8 mouse cellular contexts compared by ENCODE assay signal in the genomic region with DNA sequence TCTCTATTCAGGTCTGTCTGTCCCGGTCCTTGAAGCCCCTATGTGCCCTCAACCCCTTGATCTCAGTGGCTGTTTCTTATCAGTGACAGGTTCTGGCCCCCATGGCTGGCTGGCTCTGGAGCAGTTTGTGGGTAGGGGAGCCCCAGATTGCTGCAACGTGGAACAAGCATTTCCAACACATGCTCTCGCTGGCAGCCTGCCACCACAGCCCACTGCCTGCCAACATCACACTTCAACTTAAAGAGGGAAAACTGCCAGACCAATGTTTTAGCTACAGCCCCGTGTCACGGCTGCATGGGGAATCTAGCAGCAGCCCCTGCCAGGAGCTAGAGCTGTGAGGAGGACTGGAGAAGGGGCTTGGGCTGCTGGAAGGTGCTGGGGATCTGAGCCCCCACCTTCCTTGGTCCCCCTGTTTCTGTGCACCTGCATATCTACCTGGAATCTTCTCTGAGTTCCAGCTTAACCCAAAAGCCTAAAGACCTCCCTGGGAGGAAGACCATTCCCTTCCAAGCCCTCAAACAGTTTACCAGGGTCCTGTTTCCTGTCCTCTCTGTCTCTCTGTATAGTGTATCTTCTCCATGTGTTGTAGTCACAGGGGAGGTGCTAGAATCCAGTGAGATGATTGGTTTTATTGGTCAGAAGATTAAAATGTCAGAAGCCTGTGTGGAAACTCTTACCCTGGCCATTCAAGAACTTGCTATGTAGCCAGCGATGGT. TPM values are rescaled to one million over a fixed set of nuclear protein-coding genes. Genes with fewer than 3 reads are reported as not detected.
DNase-seq lines count a peak whose midpoint lies in the region; ATAC-seq and TF ChIP-seq lines count a peak whose summit lies in the region.
"Had no signal": no experiment of that assay in that cellular context is flagged by ENCODE, and none has a peak within 500 bp of the region (broad histone marks: within the 10 kb centered on the region; RNA-seq: fewer than 3 reads in every experiment).

No protein-coding gene starts in this region.

- peaks cover 23% of the 10 kb centered on the region for H3K4me1 ChIP-seq in forebrain, embryonic 13.5 days
- peaks cover 5% of the 10 kb centered on the region; the same call in 1 of the 2 replicates for H3K4me1 ChIP-seq in midbrain, embryonic 15.5 days
- H3K4me1 ChIP-seq: liver, embryonic 15.5 days had no signal

- H3K9ac ChIP-seq in forebrain, embryonic 13.5 days = no peak overlapping the region
- H3K9ac ChIP-seq in midbrain, embryonic 15.5 days = no peak overlapping the region
- H3K9ac ChIP-seq: liver, embryonic 15.5 days had no signal

- no peaks in the 10 kb centered on the region for H3K27me3 ChIP-seq in forebrain, embryonic 13.5 days
- no peaks in the 10 kb centered on the region for H3K27me3 ChIP-seq in midbrain, embryonic 15.5 days (replicated peaks)
- H3K27me3 ChIP-seq: liver, embryonic 15.5 days had no signal

- H3K27ac ChIP-seq in forebrain, embryonic 13.5 days = peak overlapping the region; percentile 58; the same call in 1 of the 2 replicates
- no peak overlapping the region for H3K27ac ChIP-seq in midbrain, embryonic 15.5 days
- no peak overlapping the region for H3K27ac ChIP-seq in gastrocnemius, adult 2 months
- H3K27ac ChIP-seq: liver, embryonic 15.5 days had no signal

- H3K9me3 ChIP-seq in forebrain, embryonic 13.5 days (replicated peaks) = no peaks in the 10 kb centered on the region
- no peaks in the 10 kb centered on the region for H3K9me3 ChIP-seq in midbrain, embryonic 15.5 days
- H3K9me3 ChIP-seq: liver, embryonic 15.5 days had no signal

- no peak overlapping the region for H3K4me2 ChIP-seq in forebrain, embryonic 13.5 days
- no peak overlapping the region for H3K4me2 ChIP-seq in midbrain, embryonic 15.5 days
- H3K4me2 ChIP-seq: liver, embryonic 15.5 days had no signal

- no peaks in the 10 kb centered on the region for H3K36me3 ChIP-seq in forebrain, embryonic 13.5 days (ENCODE audit: poor library complexity, severe bottlenecking)
- H3K36me3 ChIP-seq in midbrain, embryonic 15.5 days (replicated peaks) = no peaks in the 10 kb centered on the region
- H3K36me3 ChIP-seq: liver, embryonic 15.5 days had no signal

- no peak for TF ChIP-seq CTCF in gastrocnemius, adult 2 months (IDR thresholded peaks at IDR 0.05)

- WGBS in forebrain, embryonic 13.5 days = 41% methylated on average over 6 of the region's 6 CpGs
- 50% methylated on average over 6 of the region's 6 CpGs for WGBS in midbrain, embryonic 15.5 days

- DNase-seq in ovary, postnatal 36 days (ENCODE audit: low spot score) = peak; percentile 23
- no peak for DNase-seq in ovary, postnatal 10 days (ENCODE audit: low spot score)
- peak; percentile 70 to 84 for DNase-seq in layer of hippocampus, postnatal 14 days (ENCODE audit: low spot score in 2 of 2)
- DNase-seq in urinary bladder, postnatal 36 days (ENCODE audit: low spot score in 2 of 2) = no peak
- DNase-seq in gastrocnemius, adult 2 months = no peak

- no peak overlapping the region for H3K4me3 ChIP-seq in forebrain, embryonic 13.5 days
- no peak overlapping the region for H3K4me3 ChIP-seq in midbrain, embryonic 15.5 days
- no peak overlapping the region for H3K4me3 ChIP-seq in gastrocnemius, adult 2 months
- H3K4me3 ChIP-seq: liver, embryonic 15.5 days had no signal

- intact Hi-C loops in gastrocnemius, adult 2 months (cut with DNase I) = no loop called here

- peak; percentile 91 for ATAC-seq in forebrain, embryonic 13.5 days
- ATAC-seq in midbrain, embryonic 15.5 days (replicated peaks) = peak; percentile 56; the same call in 1 of the 2 replicates

RNA-seq across cellular contexts. Expression of a gene that starts 50.5 kb away (rescaled TPM):
- polyA plus RNA-seq in forebrain, embryonic 13.5 days (2015; fragmentation: Nextera tagmentation; extraction: Ambion mirVana) = 122 and 124 TPM in 2 replicates
- total RNA-seq in layer of hippocampus, postnatal 14 days (2021) = 10 to 100 TPM; 50.3 to 53.0 TPM
- 56.0 and 66.1 TPM in 2 replicates for polyA plus RNA-seq in midbrain, embryonic 15.5 days (2015; fragmentation: Nextera tagmentation; extraction: Ambion mirVana)
- total RNA-seq in gastrocnemius, adult 2 months (2021) = 10 to 100 TPM in 1 of 2 experiments, 1 to 10 TPM in 1; 4.9 to 10.7 TPM

Comparison
In these comparisons a context has a peak if more than half of its experiments do, and no peak if none do; other contexts are left out.
1. DNase-seq: peak in ovary, postnatal 36 days (single experiment) and layer of hippocampus, postnatal 14 days (2 of 2); none in ovary, postnatal 10 days (single experiment), urinary bladder, postnatal 36 days (0 of 2) and gastrocnemius, adult 2 months (single experiment).
2. RNA of a gene that starts 50.5 kb away (total RNA-seq): 50.3 to 53.0 TPM in layer of hippocampus, postnatal 14 days; 4.9 to 10.7 TPM in gastrocnemius, adult 2 months; every median in the first group is over 4 times any median in the second.